Mouse (Mus musculus) heart, embryonic 10.5 days (tissue): ENCODE results near the gene Olfr56. TPM values are rescaled to one million over a fixed set of nuclear protein-coding genes. Genes with fewer than 3 reads are reported as not detected.

Source experiments
- DNase-seq: peaks from one replicate; pipeline ENCODE4 v3.0.0-alpha.2; 2017; ENCODE audit warnings: low spot score
- H3K27ac ChIP-seq: fragments of 300-500 bp; sonication (generic); 2 replicates; pipeline ENCODE4 v1.5.1; 2016; ENCODE audit warnings: mild to moderate bottlenecking
- H3K27me3 ChIP-seq: fragments of 300-500 bp; sonication (generic); 2 replicates; pipeline ENCODE4 v1.6.1; 2016; ENCODE audit warnings: mild to moderate bottlenecking; ENCODE audit not compliant: poor library complexity, insufficient read depth, severe bottlenecking
- H3K36me3 ChIP-seq: fragments of 300-500 bp; sonication (generic); 2 replicates; pipeline ENCODE4 v1.6.1; 2016; ENCODE audit warnings: mild to moderate bottlenecking, moderate library complexity
- H3K4me1 ChIP-seq: fragments of 300-500 bp; sonication (generic); 2 replicates; pipeline ENCODE4 v1.6.1; 2016; ENCODE audit warnings: mild to moderate bottlenecking
- H3K4me3 ChIP-seq: fragments of 300-500 bp; sonication (generic); 2 replicates; pipeline ENCODE4 v1.5.1; 2016; ENCODE audit warnings: mild to moderate bottlenecking, moderate library complexity
- H3K9me3 ChIP-seq: fragments of 300-500 bp; sonication (generic); 2 replicates; pipeline ENCODE4 v1.6.1; 2016; ENCODE audit warnings: mild to moderate bottlenecking, moderate library complexity
- WGBS: fragments of 180-500 bp; shearing (Covaris S2); methylation state at CpG from one replicate; pipeline ENCODE4 v1.1.7; 2016; 5-methylcytosine and 5-hydroxymethylcytosine counted together
- polyA plus RNA-seq: library from polyadenylated mRNA; unstranded; fragments of >200 nt; fragmentation: Nextera tagmentation; extraction: Ambion mirVana; gene quantifications from 2 replicates; pipeline ENCODE4 v1.2.1, GENCODE M21; 2016

Gene Olfr56
- polyA plus RNA-seq, 1 experiment from 2014 or later: not detected

DNA sequence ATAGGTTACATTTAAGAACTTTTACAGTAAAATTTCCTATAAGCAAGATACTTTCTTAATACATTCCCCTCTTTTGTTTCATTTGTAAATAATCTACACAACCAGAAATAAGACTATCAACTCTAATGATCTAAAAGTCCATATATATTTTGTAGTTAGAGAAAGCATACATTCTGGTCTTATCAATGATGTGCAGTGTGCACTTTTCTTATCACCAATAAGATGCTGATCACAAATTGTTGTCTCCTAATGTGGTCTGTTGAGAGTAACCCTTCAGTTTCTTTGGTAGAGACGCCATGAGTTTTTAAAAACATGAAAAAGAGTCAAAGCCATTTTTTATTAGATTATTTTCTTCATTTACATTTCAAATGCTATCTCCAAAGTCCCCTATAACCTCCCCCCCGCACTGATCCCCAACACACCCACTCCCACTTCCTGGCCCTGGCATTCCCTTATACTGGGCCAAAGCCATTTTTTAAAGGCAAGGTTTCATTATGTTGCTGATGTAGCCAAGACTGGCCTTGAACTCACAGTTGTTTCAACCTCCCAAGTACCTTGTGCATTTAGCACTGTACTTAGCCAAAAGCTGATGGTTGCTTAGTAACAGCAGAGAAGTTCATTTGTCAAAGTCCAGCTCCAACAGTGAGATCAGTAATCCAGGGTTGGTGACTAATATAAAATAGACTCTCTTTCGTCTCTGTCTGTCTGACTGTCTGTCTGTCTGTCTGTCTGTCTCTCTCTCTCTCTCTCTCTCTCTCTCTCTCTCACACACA, 111.2 kb downstream of the Olfr56 start:
- Histone ChIP-seq H3K9me3 (no peaks in the 10 kb centered on the region), H3K4me1 (peaks cover 8% of the 10 kb centered on the region), H3K27ac (no peak overlapping the region), H3K4me3 (no peak overlapping the region), H3K36me3 (no peaks in the 10 kb centered on the region), H3K27me3 (no peaks in the 10 kb centered on the region)
- 80% methylated on average over 3 of the region's 3 CpGs for WGBS
- no peak for DNase-seq

DNA sequence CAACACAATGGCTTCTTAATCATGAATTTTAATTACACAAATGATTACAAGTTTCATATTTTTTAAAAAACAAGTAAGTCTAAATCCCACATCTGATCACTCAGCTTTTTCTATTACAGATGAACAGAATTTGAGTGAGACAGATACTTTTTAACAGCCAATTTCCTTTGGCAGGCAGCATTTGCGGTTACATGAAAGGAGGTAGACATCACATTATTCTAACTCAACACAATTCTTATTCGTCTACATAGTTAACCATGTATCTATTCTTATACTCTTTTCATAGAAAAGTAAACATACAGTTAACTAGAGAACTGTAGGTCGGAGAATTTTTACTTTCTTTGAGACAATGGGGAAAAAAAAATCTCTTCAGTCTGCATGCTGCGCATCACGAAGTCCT, 111.9 kb downstream of the Olfr56 start:
- Histone ChIP-seq H3K9me3 (no peaks in the 10 kb centered on the region), H3K27me3 (no peaks in the 10 kb centered on the region), H3K4me3 (no peak overlapping the region), H3K27ac (no peak overlapping the region), H3K36me3 (no peaks in the 10 kb centered on the region), H3K4me1 (peaks cover 8% of the 10 kb centered on the region)
- no peak for DNase-seq
- 87% methylated on average over 5 of the region's 5 CpGs for WGBS

GRCm38 (mm10) chr11:49091171-49091570, 112.5 kb downstream of the Olfr56 start:
- Histone ChIP-seq H3K27me3 (no peaks in the 10 kb centered on the region), H3K4me1 (peaks cover 8% of the 10 kb centered on the region), H3K36me3 (no peaks in the 10 kb centered on the region), H3K4me3 (no peak overlapping the region), H3K9me3 (no peaks in the 10 kb centered on the region), H3K27ac (no peak overlapping the region)
- WGBS: 61% methylated on average over 4 of the region's 4 CpGs
- DNase-seq: no peak

- no peak for DNase-seq
- Histone ChIP-seq H3K36me3 (no peaks in the 10 kb centered on the region), H3K27me3 (no peaks in the 10 kb centered on the region), H3K4me3 (no peak overlapping the region), H3K4me1 (peaks cover 8% of the 10 kb centered on the region), H3K9me3 (no peaks in the 10 kb centered on the region), H3K27ac (no peak overlapping the region)
- 85% methylated on average over 1 of the region's 1 CpGs for WGBS
These were observed 113.4 kb downstream of the Olfr56 start for GRCm38 (mm10) chr11:49092053-49092586.

GRCm38 (mm10) chr11:49092786-49093185, 114.1 kb downstream of the Olfr56 start:
- H3K27me3 ChIP-seq: no peaks in the 10 kb centered on the region
- WGBS: 77% methylated on average over 2 of the region's 2 CpGs
- no peak for DNase-seq
- peaks cover 8% of the 10 kb centered on the region for H3K4me1 ChIP-seq
- H3K9me3 ChIP-seq: no peaks in the 10 kb centered on the region
- no peak overlapping the region for H3K27ac ChIP-seq
- H3K36me3 ChIP-seq: no peaks in the 10 kb centered on the region
- H3K4me3 ChIP-seq: no peak overlapping the region

GRCm38 (mm10) chr11:49093861-49094660, 115.4 kb downstream of the Olfr56 start:
- no peaks in the 10 kb centered on the region for H3K36me3 ChIP-seq
- WGBS: 80% methylated on average over 6 of the region's 6 CpGs
- no peaks in the 10 kb centered on the region for H3K4me1 ChIP-seq
- no peaks in the 10 kb centered on the region for H3K27me3 ChIP-seq
- no peak overlapping the region for H3K27ac ChIP-seq
- H3K4me3 ChIP-seq: no peak overlapping the region
- H3K9me3 ChIP-seq: no peaks in the 10 kb centered on the region
- DNase-seq: no peak

DNA sequence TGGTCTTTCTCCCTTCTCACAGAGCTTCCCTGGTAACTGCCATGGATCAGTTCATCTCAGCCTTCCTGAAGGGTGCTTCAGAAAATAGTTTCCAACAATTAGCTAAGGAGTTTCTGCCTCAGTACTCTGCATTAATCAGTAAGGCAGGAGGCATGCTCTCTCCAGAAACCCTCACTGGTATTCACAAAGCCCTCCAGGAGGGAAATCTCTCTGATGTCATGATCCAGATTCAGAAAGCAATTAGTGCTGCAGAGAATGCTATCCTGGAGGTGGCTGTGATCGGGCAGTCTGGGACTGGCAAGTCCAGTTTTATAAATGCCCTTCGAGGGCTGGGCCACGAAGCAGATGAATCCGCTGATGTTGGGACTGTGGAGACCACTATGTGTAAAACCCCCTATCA, 116.7 kb downstream of the Olfr56 start:
- Histone ChIP-seq H3K27ac (no peak overlapping the region), H3K9me3 (no peaks in the 10 kb centered on the region), H3K4me1 (no peaks in the 10 kb centered on the region), H3K4me3 (no peak overlapping the region), H3K36me3 (no peaks in the 10 kb centered on the region), H3K27me3 (no peaks in the 10 kb centered on the region)
- peak; percentile 47 for DNase-seq
- WGBS: 80% methylated on average over 4 of the region's 4 CpGs

DNA sequence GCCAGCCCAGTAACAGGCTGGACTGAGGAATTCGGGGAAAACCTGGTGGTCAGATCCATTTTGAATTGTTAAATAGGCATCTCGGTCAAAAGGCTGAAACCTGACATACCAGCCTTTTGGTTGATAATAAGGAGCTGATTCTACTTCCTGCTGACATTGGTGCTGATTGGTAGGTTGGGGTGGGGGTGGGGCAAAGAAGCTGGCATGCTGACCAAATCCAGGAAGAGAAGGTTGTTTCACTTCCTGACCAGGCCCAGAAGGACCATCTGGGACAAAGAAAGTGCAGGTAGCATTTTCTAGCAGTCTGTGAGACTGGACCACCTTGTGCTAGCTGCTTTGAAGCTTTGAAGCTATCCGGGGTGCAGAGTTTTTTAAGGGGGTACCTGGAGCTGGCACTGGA, 121.7 kb downstream of the Olfr56 start:
- no peaks in the 10 kb centered on the region for H3K36me3 ChIP-seq
- H3K27ac ChIP-seq: no peak overlapping the region
- H3K4me3 ChIP-seq: no peak overlapping the region
- WGBS: 78% methylated on average over 3 of the region's 3 CpGs
- no peak for DNase-seq
- H3K9me3 ChIP-seq: no peaks in the 10 kb centered on the region
- 0 out of 2 replicates have a peak, but pooled peaks cover 5% of the 10 kb centered on the region for H3K4me1 ChIP-seq
- H3K27me3 ChIP-seq: no peaks in the 10 kb centered on the region

GRCm38 (mm10) chr11:49101500-49101899, 122.8 kb downstream of the Olfr56 start:
- H3K27me3 ChIP-seq: no peaks in the 10 kb centered on the region
- no peak overlapping the region for H3K27ac ChIP-seq
- H3K4me1 ChIP-seq: 0 out of 2 replicates have a peak, but pooled peaks cover 5% of the 10 kb centered on the region
- no peaks in the 10 kb centered on the region for H3K9me3 ChIP-seq
- DNase-seq: no peak
- WGBS: 33% methylated on average over 5 of the region's 5 CpGs
- H3K36me3 ChIP-seq: no peaks in the 10 kb centered on the region
- H3K4me3 ChIP-seq: no peak overlapping the region

DNA sequence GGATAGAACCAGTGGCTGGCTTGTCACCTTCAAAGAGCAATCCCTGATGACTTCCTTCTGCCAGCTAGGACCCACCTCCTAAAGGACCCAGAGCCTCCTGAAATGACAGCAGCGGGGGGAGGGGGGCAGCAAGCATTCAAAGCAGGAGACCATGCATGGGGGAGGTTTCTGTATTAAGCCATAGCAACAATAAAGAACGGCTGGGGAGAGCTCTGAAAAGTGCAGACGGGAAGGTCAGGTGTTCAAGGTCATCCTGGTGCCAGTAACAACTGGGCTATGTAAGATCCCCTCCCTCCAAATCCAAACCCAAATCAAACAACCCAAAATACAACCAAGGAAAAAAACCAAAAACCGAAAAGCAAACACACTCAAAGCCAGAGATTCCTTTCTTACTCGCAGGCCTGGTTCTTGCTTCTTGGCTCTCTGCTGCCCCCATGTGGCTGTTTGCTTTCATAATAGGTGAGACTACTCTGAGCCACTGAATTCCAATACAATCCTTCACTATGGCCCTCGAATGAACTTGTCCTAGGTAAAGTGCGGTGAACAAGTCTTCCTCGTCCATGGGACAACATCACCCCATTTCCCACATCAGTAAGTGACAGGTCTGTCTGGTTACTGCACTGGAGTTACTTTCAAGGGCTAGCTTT, 124.5 kb downstream of the Olfr56 start:
- DNase-seq: peak; percentile 86
- WGBS: 18% methylated on average over 8 of the region's 8 CpGs
- no peak overlapping the region for H3K4me3 ChIP-seq
- H3K36me3 ChIP-seq: no peaks in the 10 kb centered on the region
- no peaks in the 10 kb centered on the region for H3K9me3 ChIP-seq
- H3K27me3 ChIP-seq: no peaks in the 10 kb centered on the region
- 0 out of 2 replicates have a peak, but pooled peaks cover 5% of the 10 kb centered on the region for H3K4me1 ChIP-seq
- H3K27ac ChIP-seq: no peak overlapping the region

GRCm38 (mm10) chr11:49105752-49106151, 127.1 kb downstream of the Olfr56 start:
- H3K9me3 ChIP-seq: no peaks in the 10 kb centered on the region
- peak; percentile 36 for DNase-seq
- 0 out of 2 replicates have a peak, but pooled peaks cover 5% of the 10 kb centered on the region for H3K4me1 ChIP-seq
- WGBS: 77% methylated on average over 1 of the region's 1 CpGs
- no peak overlapping the region for H3K27ac ChIP-seq
- no peak overlapping the region for H3K4me3 ChIP-seq
- no peaks in the 10 kb centered on the region for H3K27me3 ChIP-seq
- no peaks in the 10 kb centered on the region for H3K36me3 ChIP-seq

GRCm38 (mm10) chr11:49107650-49108537, 129.2 kb downstream of the Olfr56 start:
- no peaks in the 10 kb centered on the region for H3K27me3 ChIP-seq
- no peaks in the 10 kb centered on the region for H3K36me3 ChIP-seq
- no peaks in the 10 kb centered on the region for H3K9me3 ChIP-seq
- no peak overlapping the region for H3K27ac ChIP-seq
- 68% methylated on average over 10 of the region's 10 CpGs for WGBS
- peak; percentile 63 for DNase-seq
- no peaks in the 10 kb centered on the region for H3K4me1 ChIP-seq
- H3K4me3 ChIP-seq: no peak overlapping the region
